Mouse (Mus musculus) Patski (cell line): ENCODE data around the gene Ppfia4. TPM values are rescaled to one million over a fixed set of nuclear protein-coding genes. Genes with fewer than 3 reads are reported as not detected.

Source experiments
- ATAC-seq: fragments of 100-300 bp; one replicate; pipeline ENCODE4 v1.8.0; 2021
- CTCF ChIA-PET: fragments of 350-600 bp; sonication (Branson Sonifier 250); formaldehyde crosslinking; loops from one replicate; lab custom pipeline; 2022; ENCODE audit warnings: inconsistent platforms; lab: Charles Lee
- POLR2A ChIA-PET: fragments of 350-600 bp; sonication (Branson Sonifier 250); formaldehyde crosslinking; loops from one replicate; lab custom pipeline; 2022; ENCODE audit warnings: antibody characterized with exemption, inconsistent platforms; lab: Charles Lee
- DNase-seq: peaks from one replicate; pipeline ENCODE4 v3.0.0-alpha.2; 2011; ENCODE audit warnings: low read depth, low spot score
- H3K27me3 ChIP-seq: fragments of 371-371 bp; one replicate; pipeline ENCODE4 v1.5.1; 2021
- CTCF ChIP-seq: fragments of 100-300 bp; IDR thresholded peaks from one replicate; pipeline ENCODE4 v1.5.1; 2021
- in situ Hi-C: fragments of 300-500 bp; cut with MboI; formaldehyde crosslinking; loops from 3 replicates; pipeline ENCODE4 v1.11.1; 2018; ENCODE audit warnings: low pct_unique_long_range_greater_than_20kb, mixed read lengths
- polyA plus RNA-seq: library from polyadenylated mRNA; unstranded; gene quantifications from one replicate; pipeline ENCODE4 v1.2.3, GENCODE M21; 2021

Gene Ppfia4
- polyA plus RNA-seq, 1 experiment from 2014 or later: 0.30 TPM

DNA sequence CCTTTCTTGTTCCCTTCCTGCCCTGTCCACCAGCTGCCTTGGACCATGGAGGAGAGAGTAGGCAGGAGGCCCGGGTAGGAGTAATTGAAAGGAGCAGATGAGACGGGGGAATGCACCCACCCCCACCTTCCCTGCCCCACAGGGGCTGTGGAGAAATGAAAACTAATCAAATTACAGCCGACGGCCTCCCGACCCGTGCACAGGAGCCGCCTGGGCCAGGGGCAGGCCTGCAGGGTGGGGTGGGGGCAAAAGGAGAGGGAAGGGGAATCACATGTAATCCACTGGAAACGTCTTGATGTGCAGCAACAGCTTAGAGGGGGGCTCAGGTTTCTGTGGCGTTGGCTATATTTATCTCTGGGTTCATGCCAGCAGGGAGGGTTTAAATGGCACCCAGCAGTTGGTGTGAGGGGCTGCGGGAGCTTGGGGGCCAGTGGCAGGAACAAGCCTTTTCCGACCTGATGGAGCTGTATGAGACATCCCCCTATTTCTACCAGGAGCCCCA, 43.1 kb downstream of the Ppfia4 start, which contains the start of gene Myog:
TSS of gene Myog (plus strand) at position 392 of the 502 bp plus-strand sequence.
- ATAC-seq (no peak), DNase-seq (no peak)
- in situ Hi-C loops: no loop called here
- ChIA-PET POLR2A (interaction anchor here (0.7 kb wide), 1 partner anchor 72 kb away, joined by 4 read pairs; no protein-coding TSS in a partner anchor), CTCF (no interaction called here)
- H3K27me3 ChIP-seq: no peaks in the 10 kb centered on the region
- TF ChIP-seq CTCF: no peak

DNA sequence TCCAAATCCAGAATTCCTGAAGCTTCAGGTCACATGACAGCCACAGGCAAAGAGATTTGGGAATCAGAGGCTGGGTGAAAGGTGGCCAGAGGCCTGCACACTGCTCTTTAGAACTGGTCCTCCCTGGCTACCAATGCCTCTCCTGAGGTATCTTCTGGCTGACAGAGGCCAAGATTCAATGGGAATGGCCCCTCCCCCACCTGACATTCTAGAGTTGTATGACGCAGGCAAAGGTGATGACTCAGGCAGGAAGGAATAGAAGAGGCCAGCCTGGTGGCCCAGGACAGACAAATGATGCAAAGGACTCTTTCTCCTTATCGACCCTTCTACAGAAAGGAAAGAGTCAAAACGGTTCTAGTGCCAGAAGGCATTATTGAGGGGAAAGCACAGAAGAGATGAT, 44.5 kb downstream of the Ppfia4 start:
- ATAC-seq (no peak), DNase-seq (no peak)
- no peaks in the 10 kb centered on the region for H3K27me3 ChIP-seq
- TF ChIP-seq CTCF: no peak
- CTCF ChIA-PET: no interaction called here
- in situ Hi-C loops: no loop called here
- POLR2A ChIA-PET: no interaction called here

DNA sequence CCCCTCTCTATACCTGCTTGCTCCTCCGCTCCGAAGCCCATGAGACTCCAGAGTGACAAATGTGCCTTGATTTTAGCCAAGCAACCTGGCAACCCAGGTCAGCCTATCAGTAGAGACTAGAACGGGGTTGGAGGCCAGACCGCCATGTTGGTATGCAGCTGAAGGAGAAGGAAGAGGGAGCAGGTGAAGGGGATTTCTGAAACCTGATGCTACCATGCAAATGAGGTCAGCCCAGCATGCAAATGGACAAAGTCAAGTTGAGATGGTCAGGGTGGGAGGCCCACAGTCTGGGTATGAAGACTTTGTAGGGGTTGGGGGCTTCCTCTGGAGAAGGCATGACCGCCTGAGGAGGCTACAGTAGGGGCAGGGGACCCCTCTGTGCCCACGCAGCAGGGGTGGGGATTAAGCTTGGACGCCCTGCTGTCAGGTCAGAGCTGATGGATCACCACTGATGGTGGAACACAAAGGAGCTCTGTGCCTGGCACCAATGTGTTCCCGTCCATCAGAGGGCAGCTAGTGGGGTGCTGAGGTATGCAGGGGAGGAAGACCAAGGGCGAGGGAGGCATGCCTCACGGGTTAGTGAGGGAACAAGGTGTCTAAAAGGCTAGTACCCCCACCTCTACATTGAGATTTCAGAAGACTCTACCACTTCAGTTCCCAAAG, 47.1 kb downstream of the Ppfia4 start:
- CTCF ChIA-PET: no interaction called here
- POLR2A ChIA-PET: no interaction called here
- in situ Hi-C loops: no loop called here
- TF ChIP-seq CTCF: no peak
- H3K27me3 ChIP-seq: no peaks in the 10 kb centered on the region
- ATAC-seq: no peak
- DNase-seq: no peak

DNA sequence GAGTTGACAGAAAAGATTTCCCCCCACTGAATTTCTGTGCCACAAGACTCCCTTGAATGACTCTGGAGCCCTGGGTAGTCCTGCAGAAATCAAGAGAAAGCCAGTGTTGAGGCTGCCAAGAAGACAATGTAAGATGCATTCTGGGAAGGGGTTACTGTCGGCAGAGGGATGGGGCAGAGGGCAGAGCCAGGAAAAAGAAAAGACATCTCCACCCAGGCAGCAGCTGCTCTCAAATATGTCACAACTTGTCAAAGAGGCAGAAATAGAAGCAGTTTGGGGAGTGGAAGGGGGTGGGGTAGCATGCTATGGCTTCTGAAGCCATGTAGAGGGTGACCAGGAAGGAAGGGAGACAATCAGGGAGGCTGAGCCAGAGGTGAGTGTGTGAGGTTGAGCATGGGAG, 49.6 kb downstream of the Ppfia4 start:
- DNase-seq (no peak), ATAC-seq (no peak)
- CTCF ChIA-PET: no interaction called here
- in situ Hi-C loops: no loop called here
- TF ChIP-seq CTCF: no peak
- H3K27me3 ChIP-seq: no peaks in the 10 kb centered on the region
- POLR2A ChIA-PET: no interaction called here

DNA sequence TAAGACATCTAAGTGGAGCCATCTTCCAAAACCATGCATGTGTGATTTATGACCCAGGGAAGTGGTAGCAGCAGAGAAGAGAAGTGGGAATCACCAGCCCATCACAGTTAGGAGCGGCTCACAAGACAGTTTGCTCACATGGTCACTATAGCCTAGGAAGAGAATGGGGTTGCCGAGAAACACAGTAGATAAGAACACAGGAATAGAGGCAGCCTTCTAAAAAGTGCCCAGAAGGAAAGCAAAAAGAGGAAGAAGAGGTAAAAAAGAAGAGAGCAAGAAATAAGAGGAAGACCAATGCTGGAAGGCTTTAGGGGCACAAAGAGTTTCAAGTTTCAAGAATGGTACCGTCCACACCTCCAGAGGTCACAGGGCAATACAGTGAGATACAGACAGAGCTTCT, 50.4 kb downstream of the Ppfia4 start:
- H3K27me3 ChIP-seq: no peaks in the 10 kb centered on the region
- in situ Hi-C loops: no loop called here
- ATAC-seq (no peak), DNase-seq (no peak)
- ChIA-PET CTCF (no interaction called here), POLR2A (no interaction called here)
- TF ChIP-seq CTCF: no peak

DNA sequence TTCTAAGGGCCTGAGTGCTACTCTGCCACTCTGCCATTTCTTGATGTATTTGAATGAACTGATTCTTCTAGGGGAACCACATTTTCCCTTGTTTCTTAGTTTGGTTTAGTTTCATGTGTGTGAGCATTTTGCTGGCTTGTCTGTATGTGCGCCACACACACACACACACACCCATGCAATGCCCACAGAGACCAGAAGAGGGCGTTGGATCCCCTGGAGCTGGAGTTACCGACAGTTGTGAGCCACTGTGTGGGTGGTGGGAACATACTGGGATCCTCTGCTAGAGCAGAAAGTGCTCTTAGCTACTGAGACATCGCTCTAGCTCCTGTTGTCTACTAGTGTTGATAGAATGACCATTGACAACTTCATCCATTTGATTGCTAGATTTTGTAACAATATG, 51.2 kb downstream of the Ppfia4 start:
- no peaks in the 10 kb centered on the region for H3K27me3 ChIP-seq
- CTCF ChIA-PET: no interaction called here
- no peak for TF ChIP-seq CTCF
- in situ Hi-C loops: no loop called here
- POLR2A ChIA-PET: no interaction called here
- ATAC-seq (no peak), DNase-seq (no peak)

DNA sequence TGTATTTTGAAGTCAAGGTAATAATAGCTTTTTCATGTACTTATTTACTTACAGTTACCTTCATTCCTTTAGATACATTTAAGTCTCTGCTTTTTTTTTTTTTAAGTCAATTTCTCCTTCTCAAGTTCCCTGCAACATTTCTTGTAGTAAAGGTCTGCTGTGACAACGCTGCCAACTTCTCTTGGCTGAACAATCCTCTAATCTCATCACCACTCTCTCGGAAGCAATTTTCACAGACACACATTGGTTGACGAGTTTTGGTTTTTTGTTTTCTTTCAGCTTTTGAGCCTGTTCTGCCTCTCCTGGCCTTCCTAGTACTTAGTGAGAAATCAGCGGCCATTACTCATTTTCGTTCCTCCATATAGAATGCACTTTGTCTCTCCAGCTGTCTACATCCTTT, 52.6 kb downstream of the Ppfia4 start:
- DNase-seq (no peak), ATAC-seq (no peak)
- H3K27me3 ChIP-seq: no peaks in the 10 kb centered on the region
- POLR2A ChIA-PET: interaction anchor here (0.7 to 0.8 kb wide), 2 partner anchors 93 to 94 kb away, joined by 3 read pairs; no protein-coding TSS in a partner anchor
- in situ Hi-C loops: no loop called here
- no peak for TF ChIP-seq CTCF
- CTCF ChIA-PET: interaction anchor here (2.6 kb wide), 1 partner anchor 160 kb away, joined by 9 read pairs; no protein-coding TSS in a partner anchor

DNA sequence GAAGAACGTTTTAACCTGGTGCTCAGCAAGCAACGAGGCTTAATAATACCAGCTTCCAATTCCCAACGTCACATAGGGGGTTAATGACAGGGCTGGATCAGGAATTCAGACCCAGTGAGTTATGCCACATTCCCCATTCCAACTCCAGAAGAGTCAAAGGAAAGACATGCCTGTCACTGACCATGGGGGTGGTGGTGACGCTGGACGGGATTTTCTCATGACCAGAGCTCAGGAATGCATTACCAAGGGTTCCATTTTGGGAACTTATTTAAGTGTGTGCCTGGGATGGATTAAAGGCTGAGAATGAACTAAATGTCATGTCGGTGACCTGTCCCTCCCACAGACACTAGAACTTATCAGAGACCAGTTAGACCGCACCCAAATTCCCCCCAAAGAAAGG, 55.9 kb downstream of the Ppfia4 start:
- ChIA-PET CTCF (no interaction called here), POLR2A (no interaction called here)
- in situ Hi-C loops: no loop called here
- DNase-seq (no peak), ATAC-seq (no peak)
- no peak for TF ChIP-seq CTCF
- no peaks in the 10 kb centered on the region for H3K27me3 ChIP-seq

DNA sequence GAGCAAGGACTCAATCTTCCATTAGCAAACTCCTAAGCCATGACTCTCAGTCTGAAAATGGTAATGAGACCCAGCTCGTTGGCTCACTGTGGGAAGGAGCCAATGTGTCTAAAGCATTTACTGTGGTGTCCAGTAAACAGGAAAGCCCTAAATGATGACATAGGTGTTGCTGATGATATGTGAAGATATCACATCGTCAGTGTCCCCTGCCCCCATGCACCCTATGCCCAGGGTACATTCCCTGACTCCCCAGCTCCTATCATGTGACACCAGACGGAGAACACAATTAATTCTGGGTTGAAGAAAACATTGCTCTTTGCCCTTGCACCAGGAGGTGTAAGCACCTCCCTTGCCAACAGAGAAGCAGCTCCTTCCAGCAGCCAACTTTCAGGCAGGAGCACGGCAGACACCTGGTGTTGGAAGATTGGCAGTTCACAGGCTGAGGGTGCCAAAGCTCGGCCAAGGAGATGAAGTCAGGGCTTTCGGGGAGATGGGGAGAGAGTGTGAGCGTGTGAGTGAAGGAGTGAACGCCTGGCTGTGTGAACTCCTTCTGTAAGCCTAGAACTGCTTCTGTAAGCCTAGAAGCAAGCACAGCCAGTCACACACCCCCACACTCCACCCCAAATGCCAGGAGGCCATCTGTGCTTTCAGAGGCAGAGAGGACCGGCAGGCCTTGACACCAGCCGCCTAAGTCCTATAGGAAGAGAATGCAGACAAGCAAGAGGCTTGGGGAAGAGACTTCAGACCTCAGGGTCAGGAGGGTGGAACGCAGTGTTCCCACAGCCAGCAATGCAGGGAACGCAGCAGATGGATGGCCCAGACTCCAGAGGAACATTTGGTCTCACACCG, 56.9 kb downstream of the Ppfia4 start:
- H3K27me3 ChIP-seq: no peaks in the 10 kb centered on the region
- POLR2A ChIA-PET: no interaction called here
- in situ Hi-C loops: no loop called here
- no peak for DNase-seq
- ATAC-seq: no peak
- CTCF ChIA-PET: no interaction called here
- TF ChIP-seq CTCF: no peak

DNA sequence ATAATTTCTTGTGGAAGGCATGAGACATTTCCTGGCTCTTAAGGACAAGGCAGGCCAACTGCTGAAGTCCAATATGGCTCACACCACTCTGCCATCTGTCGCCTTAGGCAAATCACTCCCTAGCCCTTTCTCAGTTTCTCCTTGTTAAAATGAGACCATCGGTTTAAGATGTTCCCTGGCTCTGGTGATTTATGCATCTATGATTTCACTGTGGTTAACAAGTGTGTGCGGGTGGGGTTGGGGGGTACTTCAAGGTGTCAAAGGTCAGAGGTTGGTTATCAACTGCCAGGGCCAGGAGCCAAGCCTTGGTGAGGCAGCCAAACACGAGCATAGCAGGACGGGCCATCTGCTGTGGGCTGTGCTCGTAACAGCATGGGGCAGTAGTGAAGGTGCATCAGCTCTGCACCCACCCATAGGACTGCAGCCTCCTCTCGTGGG, 58.2 kb downstream of the Ppfia4 start:
- H3K27me3 ChIP-seq: no peaks in the 10 kb centered on the region
- no peak for TF ChIP-seq CTCF
- ChIA-PET POLR2A (no interaction called here), CTCF (no interaction called here)
- ATAC-seq: no peak
- DNase-seq: no peak
- in situ Hi-C loops: no loop called here
